Mouse (Mus musculus): Measurements from ENCODE around the gene Stat4.

DNA sequence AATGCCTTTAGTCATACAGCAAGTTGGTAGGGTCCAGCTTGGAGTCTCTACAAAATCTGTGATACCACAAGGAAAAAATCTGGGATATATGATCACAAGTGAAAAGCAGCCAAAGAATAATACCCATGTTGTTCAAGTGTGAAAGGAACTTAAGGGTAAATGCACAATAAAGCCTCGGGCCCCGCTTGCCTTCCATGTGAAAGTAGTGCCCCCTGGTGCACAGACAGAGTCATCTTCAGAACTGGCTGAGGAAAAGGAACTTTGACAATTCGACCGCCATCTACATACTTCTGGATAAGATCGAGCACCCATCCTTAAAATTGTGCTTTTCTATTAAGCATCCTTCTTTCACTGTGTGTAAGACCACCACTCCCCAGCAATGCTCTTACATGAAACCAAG lies 11.6 kb downstream of the Stat4 start:
- TF ChIP-seq REST (IDR thresholded peaks at IDR 0.05; ENCODE audit: insufficient read depth, insufficient read length) (no peak), MAX (IDR thresholded peaks at IDR 0.05; ENCODE audit: low read depth) (no peak), USF1 (IDR thresholded peaks at IDR 0.05; ENCODE audit: low read depth) (no peak), POLR2A (IDR thresholded peaks at IDR 0.05; ENCODE audit: insufficient read length, low read depth) (no peak), SRF (IDR thresholded peaks at IDR 0.05; ENCODE audit: control insufficient read depth, insufficient read length, low read depth) (no peak), MYOG (IDR thresholded peaks at IDR 0.05; ENCODE audit: control insufficient read depth in 1 of 3, insufficient read depth in 1 of 3, insufficient read length in 2 of 3, low read depth in 2 of 3) (no peak), MYOD1 (IDR thresholded peaks at IDR 0.05; ENCODE audit: control insufficient read depth in 1 of 3, insufficient read length in 2 of 3, low read depth in 2 of 3) (no peak)

All from myocyte (in vitro differentiated cells).